Mouse (Mus musculus): Measurements from ENCODE around the gene Ifi27l2b.
"Not testable (repeated sequence)": the region's sequence is repeated elsewhere in the genome, so short reads cannot be mapped to it uniquely, and the experiment has no call there.

Gene Ifi27l2b

DNA sequence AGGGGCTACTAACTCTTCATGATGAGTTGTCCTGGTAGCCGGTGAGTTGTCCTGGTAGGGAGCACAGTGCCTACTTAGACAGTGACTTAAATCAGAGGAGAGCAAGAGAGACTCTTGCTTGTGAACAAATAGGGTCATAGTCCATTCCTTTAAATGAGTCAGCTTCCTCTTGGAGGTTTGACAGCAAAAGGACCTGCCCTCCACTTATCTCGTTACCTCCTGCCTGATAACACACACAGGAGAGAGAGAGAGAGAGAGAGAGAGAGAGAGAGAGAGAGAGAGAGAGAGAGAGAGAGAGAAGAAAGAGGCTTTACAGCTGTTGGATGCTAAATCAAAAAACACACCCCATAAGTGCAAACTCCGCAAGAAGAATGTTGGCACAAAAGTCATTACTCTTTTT lies at the start of gene Ifi27l2b:
Gene Ifi27l2b (minus strand): TSS at position 84 of the 400 bp plus-strand sequence.
- no peak for DNase-seq (ENCODE audit: low spot score in 2 of 2)

DNA sequence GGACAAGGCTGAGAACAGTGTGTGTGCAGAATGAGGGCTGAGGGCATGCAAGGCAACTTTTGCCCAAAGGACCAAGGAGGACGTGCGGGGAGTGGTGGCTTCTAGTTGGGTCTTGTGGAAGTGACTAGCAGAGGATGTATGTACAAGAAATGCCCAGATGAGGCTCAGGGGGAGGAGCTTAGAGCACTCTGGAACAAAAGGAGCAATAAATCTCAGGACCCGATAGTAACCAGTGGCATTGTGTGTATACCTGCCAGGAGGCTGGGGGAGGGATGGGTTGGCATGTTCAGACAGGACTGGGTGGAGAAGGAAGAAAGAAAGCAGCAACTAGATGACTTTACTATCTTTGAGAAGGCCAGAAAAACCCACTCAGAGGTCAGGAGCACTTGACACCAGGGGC lies 47.4 kb upstream of the Ifi27l2b start:
- DNase-seq (ENCODE audit: low spot score in 2 of 2) = no peak

DNA sequence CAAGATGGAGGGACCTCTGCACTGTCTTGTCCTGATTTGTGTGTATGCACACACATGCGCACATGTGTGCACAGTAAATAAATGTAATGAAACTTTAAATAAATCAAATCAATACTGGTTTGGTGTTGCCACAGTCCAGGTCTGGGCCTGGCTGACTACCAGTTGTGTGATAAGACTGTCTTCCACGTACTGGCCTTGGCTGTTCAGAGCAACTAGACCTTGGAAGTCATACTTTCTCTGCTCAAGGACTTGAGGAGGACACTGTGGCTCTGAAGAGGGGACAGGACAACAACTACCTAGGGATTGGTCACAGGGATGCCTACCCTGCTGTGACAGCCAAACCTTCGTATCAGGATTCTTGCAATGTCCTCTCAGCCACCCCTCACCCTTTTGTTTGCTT lies 46.3 kb upstream of the Ifi27l2b start:
- no peak for DNase-seq (ENCODE audit: low spot score in 2 of 2)

DNA sequence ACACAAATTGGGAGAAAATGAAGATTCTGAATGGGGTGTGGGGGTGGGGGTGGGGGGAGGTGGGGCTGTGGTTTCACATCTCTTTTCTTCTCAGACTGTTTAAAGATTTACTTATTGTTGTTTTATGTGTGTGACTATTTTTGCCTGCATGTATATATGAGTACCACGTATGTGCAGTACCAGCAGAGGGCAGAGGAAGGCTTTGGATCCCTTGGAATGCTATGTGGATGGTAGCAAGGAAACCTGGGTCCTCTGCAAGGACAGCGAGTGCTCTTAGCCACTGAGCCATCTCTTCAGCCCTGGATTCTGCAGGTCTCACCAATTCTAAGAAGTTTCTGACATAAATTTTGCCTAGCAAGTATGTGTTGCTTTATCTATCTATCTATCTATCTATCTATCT lies 42.2 kb upstream of the Ifi27l2b start:
- DNase-seq (ENCODE audit: low spot score in 2 of 2) = no peak

DNA sequence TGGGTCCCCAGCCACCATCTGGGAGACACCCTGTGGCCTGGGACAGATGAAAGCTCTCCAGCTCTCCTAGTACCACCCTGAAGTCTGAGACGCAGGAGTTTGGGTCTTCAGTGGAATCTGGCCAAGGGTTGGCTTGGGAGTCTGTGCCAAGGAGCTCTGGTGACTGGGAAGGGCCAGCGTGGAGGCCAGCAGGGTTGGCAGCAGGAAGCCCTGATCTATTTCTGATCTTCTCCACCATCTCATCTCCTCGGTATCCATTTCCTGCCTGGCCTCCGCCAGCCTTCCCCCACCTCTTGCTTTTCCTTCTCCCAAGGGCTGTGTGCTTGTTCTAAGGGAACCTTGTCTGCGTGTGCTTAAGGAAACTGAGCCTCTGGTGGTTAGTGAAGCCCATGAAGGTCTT lies 41.7 kb upstream of the Ifi27l2b start:
- DNase-seq (ENCODE audit: low spot score in 2 of 2) = no peak

DNA sequence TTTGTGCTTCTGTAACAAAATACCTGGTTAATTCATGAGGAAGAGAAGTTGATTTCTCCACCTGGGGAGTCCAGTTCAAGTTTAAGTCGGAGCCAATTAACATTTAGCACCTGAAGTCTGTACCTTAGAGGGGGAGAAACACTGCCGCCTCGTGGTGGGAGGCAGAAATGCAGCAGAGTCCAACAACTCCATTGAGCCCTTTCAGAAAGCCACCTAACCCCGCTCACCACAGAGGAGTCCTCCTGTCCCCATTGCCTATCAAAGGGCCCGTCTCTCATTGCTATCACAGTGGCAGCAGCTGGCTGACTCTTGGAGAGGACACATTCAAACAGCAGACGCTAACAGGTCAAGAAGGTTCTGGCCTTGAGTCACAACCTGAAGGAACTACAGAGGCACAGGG lies 37.5 kb upstream of the Ifi27l2b start:
- no peak for DNase-seq (ENCODE audit: low spot score in 2 of 2)

DNA sequence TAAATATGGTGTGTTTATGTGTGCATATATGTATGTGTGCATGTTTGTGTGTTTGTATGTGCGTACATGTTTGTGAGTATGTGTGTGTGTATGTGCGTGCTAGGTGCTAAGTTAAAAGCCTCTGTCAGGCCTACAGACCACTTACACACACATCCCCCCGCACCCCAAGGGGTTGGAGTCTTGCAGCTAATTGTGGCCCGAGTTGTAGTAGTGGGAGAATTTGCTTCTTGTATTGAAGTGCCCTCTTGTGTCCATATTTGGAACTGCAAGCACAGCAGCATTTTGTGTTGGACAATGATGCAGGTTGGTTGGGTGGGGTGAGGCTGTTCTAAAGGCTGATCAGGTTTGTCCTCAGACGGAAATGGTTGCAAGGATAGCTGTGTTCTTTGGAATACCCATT lies 35.7 kb upstream of the Ifi27l2b start:
- peak; percentile 65 to 75 for DNase-seq (ENCODE audit: low spot score in 2 of 2)

DNA sequence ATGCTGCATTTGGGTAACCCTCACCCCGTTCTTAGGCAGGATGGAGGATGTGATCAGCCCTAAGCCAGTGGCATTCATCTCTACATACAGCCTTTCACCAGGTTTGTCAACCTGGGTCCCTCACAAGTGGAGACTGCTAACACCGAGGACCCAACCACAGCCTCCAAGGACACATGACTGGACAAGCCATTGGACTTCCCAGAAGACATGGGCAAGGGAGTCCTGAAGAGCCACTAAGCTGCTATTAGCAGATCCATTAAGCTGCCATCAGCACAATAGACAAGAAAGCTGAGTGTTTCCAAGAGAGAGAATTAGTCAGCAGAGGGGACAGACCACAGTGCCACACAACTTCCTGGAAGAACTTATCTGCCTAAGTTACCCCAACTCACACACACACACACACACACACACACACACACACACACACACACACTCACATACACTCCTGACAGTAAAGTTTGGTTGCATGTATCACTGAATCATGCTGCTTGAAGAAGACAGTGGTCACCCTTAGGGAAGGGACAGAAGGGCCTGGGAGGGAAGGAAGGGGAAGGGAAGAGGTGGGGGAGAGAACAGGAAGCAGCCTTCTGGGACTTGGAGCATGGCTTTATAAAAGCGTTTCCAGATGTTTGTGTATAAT lies 34.2 kb upstream of the Ifi27l2b start:
- no peak for DNase-seq (ENCODE audit: low spot score in 2 of 2)

DNA sequence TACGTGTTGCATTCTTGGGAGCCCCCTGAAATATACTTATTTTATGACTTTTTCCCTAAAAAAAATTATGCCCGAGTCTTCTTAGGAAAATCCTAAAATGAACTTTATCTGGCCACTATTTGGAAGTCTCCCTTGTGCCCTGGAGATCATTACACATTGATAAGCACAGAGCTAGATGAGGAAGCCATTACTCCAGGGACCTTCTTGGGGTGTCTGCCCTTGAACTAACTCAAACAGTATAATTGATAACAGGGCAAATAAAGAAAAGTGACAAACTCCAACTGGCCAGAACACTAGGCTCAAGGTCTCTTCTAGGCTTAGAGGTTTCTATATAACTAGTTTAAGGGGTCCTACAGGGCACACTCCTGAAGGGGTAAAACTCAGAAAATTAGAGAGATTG lies 30.7 kb upstream of the Ifi27l2b start:
- no peak for DNase-seq (ENCODE audit: low spot score in 2 of 2)

DNA sequence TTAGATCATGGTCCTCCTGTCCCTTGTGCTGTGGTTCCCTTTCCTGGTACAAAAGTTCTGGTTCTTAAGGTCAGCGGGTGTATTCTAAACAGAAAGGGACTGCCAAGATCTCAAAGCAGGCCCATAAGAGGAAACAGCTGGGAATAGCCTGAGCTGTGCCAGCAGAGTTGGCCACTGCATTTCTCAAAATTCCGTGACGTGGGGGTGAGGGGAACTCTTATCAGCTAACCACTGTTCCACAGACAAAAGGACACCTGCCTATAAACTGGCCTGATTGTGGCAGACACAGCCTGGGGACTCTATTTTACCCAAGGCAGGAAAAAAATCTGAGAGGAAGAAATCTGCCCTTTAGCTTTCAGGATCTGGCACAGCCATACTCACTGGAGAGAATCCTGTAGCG lies 30.3 kb upstream of the Ifi27l2b start:
- peak; percentile 72 to 80 for DNase-seq (ENCODE audit: low spot score in 2 of 2)

DNA sequence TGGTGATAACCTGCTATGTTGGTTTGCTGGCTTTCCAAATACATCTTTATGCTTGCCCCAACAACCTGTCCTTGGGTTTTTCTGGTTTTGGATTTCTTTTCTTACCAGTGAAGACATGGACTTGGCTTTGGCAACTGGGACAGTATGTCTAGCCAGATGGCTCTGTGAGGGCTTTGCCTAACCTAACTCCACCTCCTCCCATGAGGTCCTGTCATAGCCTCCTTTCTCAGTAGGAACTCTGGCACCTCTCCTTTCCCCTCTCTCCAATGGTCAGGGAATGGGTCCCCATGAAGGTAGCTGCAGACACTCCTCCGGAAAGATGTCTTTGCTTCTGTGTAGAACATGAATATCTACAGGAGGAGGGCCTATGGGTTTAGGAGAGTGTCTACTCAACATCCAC lies 29.7 kb upstream of the Ifi27l2b start:
- DNase-seq (ENCODE audit: low spot score in 2 of 2) = peak; percentile 48 to 62

DNA sequence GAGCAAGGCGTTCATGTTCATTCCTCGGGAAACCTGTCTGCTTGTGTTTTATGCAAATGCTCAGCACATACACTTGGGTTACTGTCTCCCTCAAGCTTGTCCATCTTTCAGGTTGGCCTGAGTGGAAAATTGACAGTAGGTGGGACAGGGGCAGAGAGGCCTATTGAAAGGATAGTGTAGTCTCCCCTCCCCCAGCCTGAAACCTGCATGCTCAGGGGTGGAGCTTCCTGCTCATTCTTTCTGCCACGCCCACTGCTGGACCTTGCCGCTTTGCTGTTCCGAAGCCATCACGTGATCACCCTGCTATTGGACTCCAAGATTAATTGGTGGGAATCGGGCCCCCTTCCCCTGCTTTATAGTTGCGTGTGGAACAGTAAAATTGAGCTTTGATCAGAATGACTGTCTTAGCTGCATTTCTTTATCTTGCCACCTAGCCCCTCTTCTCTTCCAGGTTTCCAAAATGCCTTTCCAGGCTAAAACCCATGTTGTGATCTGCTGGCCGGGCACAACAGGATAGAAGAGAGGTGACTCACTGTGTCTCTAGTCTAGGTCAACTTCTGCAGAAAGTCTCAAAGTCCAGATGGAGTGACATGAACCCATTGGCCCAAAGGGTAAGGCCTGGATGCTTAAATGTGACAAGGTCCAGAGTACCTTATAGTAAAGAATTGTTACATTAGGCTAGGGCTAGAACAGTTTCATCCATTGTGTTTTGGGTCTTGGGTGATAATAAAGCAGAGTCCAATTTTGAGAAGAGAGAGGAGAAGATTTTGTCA lies 27.4 kb upstream of the Ifi27l2b start:
- not testable (repeated sequence) for DNase-seq (ENCODE audit: low spot score in 2 of 2)

DNA sequence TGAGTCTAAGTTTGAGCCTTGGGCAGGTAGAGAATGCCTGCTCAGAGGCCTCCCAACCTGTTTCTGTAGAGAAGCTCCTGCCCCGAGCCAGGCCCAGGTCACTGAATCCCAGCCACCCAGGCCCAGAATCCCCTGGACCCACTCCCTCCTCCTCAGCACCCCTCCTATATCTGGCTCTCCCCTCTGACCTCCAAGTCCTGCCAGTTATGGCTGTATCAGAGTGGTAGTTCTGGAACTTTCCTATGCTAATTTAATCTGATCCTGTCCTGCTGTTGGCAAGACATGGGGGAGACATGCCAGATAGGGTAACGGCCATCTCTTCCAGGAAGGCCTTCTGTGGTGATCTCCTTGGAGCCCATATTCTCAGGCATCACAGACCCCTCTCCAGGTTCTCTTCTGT lies 25.8 kb upstream of the Ifi27l2b start:
- DNase-seq (ENCODE audit: low spot score in 2 of 2) = no peak

DNA sequence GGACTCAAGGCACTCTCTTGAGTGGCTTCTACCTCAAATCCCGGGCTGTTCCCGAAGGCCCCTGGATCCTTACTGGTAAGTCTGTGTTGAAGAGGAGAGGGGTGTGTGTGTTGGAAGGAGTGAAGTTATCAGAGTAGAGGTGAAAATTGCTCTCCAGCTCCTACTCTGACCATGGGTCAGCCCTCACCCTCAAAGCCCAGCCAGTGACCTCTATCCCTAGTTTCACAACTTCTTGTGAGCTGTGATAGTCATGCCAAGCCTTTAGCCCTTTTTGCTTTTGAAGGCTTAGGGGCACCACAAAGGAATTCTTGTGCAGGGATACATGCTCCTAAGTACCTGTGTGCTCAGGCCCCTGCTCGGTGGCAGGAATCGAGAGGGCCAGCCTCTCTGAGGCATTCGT lies 24.6 kb upstream of the Ifi27l2b start:
- DNase-seq (ENCODE audit: low spot score in 2 of 2) = no peak

DNA sequence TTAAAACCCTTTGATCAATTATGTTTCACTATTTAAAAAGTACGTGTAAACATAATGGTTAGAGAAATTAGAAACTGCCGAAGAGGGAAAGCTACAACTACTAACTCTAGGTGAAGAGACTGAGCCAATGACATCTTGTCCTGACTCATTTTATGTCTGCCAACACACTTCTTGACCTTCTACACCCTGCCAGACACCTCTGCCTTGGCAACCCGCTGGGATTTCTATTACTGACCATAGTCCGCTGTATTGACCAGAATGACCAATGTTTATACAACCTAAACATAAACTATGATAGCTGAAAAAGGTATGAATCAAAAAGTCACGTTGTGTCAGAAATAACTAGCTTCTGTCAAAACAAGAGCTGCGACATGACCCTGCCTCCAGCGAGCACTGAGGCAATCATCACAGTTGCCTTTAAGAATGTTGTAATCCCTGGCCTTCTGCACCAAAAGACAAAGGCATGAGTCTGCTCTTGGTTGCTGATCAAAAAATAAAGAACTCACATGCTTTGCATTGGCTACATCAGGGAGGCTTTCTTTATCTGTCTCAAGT lies 20.5 kb upstream of the Ifi27l2b start:
- DNase-seq (ENCODE audit: low spot score in 2 of 2) = no peak

DNA sequence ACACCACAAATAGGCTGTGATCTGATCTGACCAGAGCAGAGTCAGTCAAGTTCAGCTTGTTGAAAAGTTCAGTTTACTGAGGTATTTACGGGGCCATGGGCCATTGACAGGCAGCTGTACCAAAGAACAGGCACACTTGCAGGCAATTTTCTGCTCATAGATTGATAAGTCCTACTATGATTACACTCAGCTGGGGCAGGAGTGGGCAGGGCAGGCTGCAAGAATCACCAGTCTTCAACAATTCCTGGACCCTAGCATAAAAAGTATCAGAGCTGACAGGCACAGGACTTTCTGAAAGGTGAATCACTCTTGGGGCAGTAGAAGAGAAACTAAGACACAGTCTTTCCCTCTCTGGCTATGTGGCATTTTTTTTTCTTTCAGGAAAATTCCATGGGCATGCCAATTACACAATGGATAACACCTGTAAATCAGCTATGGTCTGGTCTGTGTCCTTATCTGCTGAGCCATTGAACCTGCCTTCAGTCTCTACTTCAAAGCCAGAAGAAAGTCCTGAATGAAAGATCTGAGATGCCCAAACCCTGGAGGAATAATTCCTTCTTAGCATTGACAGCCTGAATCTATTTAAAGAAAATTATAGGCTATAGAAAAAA lies 19.9 kb upstream of the Ifi27l2b start:
- DNase-seq (ENCODE audit: low spot score in 2 of 2) = no peak

DNA sequence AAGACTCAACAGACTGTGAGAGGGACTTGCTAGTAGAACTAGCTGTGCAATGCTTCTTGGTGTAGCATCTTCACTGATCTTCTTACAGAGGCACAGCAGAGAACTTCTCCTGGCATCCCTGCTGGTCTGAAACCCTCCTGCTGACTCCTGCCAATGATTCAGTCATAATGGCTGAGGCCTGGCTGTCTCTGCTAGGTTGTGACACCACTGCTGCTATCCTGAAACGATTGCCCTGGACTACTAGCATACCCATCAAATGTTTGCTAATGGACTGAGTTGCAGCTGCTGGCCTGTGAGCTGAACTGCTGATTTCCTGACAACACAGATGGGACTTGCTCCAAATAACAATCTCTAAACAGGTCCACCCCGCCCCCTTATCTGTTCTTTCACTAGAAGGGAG lies 17.5 kb upstream of the Ifi27l2b start:
- DNase-seq (ENCODE audit: low spot score in 2 of 2) = no peak

DNA sequence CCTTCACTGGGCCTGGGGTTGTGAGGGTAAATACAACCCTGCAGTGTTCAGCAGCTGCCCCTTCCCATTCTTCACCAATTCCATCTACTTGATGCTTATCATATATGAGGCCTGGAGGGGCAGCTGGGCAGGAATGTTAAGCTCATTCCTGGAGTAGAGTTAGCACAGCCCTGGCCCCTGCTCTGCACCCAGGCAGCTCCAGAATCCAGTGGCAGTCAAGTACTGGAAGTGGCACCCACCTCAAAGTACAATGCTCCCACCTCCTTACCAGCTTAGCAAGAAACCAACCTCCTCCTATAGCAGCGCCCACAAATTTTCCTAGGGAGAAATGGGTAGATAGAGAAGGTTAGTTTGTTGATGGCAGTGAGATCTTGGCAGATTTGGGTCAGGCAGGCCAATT lies 296 bp downstream of the Ifi27l2b start:
- not testable (repeated sequence) for DNase-seq (ENCODE audit: low spot score in 2 of 2)

DNA sequence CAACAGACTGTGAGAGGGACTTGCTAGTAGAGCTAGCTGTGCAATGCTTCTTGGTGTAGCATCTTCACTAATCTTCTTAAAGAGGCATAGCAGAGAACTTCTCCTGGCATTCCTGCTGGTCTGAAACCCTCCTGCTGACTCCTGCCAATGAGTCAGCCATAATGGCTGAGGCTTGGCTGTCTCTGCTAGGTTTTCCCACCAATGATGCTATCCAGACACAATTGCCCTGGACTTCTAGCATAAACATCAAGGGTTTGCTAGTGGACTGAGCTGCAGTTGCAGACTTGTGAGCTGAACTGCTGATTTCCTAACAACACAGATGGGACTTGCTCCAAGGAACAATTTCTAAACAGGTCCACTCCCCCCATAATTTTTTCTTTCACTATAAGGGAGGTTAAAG lies 3.7 kb downstream of the Ifi27l2b start:
- no peak for DNase-seq (ENCODE audit: low spot score in 2 of 2)

DNA sequence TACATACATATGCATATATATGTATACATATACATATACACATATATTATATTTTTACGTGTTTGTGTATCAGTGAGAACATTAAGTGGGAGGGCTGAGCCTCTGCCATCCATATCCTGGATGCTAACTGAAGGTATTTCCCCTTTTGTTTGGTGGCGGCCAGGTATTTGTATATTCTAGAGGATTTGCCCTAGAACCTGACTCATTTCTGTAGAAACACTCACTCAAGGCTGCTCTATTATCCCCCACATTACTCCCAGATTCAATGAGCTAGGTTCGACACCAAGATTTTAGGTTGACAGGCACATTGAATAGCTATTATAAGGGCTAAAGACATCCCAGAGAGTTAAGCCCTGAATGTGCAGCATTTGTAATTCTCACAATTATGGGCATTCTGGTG lies 12.0 kb downstream of the Ifi27l2b start:
- no peak for DNase-seq (ENCODE audit: low spot score in 2 of 2)

DNA sequence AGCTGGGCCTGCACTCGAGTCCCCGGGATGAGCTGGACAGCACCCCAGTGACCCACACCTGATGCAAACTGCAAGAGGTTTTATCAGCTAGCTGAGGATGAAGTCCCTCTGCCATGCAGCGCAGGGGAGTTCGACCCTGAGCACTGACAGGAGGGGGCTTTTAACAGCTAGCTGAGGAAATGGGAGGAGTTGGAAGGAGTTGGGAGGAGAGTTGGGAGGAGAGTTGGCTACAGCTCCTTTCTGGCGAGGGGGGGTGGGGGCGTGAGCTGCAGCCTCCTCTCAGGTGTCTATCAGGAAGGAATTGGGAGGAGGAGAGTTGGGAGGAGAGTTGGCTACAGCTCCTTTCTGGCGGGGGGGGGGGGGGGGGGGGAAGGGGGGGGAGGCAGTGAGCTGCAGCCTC lies 12.8 kb downstream of the Ifi27l2b start:
- DNase-seq (ENCODE audit: low spot score in 2 of 2) = not testable (repeated sequence)

DNA sequence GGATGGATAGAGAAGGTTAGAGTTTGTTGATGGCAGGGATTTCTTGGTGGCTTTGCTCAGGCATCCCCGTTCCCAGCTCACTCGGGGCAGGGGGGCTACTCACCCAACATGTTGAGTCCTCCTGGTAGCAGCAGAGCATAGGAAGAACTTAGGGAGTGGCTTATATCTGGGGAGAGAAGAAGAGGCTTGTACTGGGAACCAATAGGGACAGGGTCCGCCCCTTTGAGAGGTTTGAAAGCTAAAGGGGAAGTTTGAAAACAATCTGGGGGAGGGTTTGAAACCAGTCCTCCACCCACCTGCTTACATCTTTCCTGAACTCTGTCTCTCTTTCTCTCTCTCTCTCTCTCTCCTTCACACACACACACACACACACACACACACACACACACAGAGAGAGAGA lies 13.5 kb downstream of the Ifi27l2b start, which contains the start of gene Ifi27l2a:
Gene Ifi27l2a (minus strand): TSS at position 157 of the 400 bp plus-strand sequence.
- DNase-seq (ENCODE audit: low spot score in 2 of 2) = peak; percentile 31 to 46

DNA sequence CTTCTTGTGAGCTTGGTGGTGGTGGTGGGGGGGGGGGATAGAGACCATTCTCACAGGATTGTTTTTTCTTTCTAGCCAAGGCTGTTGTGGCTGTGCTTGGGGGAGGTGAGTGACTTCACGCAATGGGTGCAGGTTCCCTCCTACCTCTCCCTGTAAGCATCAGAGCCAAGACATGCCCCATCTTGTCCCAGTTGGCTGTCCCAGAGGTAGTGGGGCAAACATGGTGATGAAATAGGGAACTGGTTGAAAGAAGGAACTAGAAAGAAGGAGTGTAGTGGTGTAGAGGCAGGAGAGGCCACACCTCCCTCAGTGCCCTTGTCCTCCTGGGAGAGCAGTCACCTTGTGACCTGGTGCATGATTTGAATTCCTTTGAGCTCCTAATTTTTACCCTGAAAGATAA lies 19.4 kb downstream of the Ifi27l2b start:
- no peak for DNase-seq (ENCODE audit: low spot score in 2 of 2)
